Mouse (Mus musculus) lung, postnatal 0 days (tissue): ENCODE results near the gene Defb45. TPM values are rescaled to one million over a fixed set of nuclear protein-coding genes. Genes with fewer than 3 reads are reported as not detected.

Experiments
- ATAC-seq: fragments of 200-750 bp; cut with Nextera tagmentation; 2 replicates; pipeline ENCODE4 v1.8.0; 2017; ENCODE audit warnings: moderate library complexity
- DNase-seq: peaks from one replicate; pipeline ENCODE4 v3.0.0-alpha.2; 2016; ENCODE audit warnings: low spot score
- H3K27ac ChIP-seq: fragments of 300-500 bp; sonication (generic); 2 replicates; pipeline ENCODE4 v1.5.1; 2014; ENCODE audit warnings: antibody characterized with exemption, mild to moderate bottlenecking, low read length, mixed read lengths
- H3K27me3 ChIP-seq: fragments of 300-500 bp; sonication (generic); replicated peaks from 2 replicates; pipeline ENCODE4 v1.6.1; 2014; ENCODE audit warnings: low read length, mixed read lengths; ENCODE audit not compliant: insufficient read depth
- H3K36me3 ChIP-seq: fragments of 300-500 bp; sonication (generic); 2 replicates; pipeline ENCODE4 v1.6.1; 2014; ENCODE audit warnings: low read length, mixed read lengths; ENCODE audit not compliant: insufficient read depth
- H3K4me1 ChIP-seq: fragments of 300-500 bp; sonication (generic); 2 replicates; pipeline ENCODE4 v1.6.1; 2014; ENCODE audit warnings: antibody characterized with exemption, low read depth, low read length, mixed read lengths; ENCODE audit not compliant: insufficient read depth
- H3K4me2 ChIP-seq: fragments of 300-500 bp; sonication (generic); replicated peaks from 2 replicates; pipeline ENCODE4 v1.6.1; 2014; ENCODE audit warnings: low read depth, mild to moderate bottlenecking, low read length, moderate library complexity, mixed read lengths
- H3K4me3 ChIP-seq: fragments of 300-500 bp; sonication (generic); 2 replicates; pipeline ENCODE4 v1.5.1; 2014; ENCODE audit warnings: low read depth, low read length
- H3K9ac ChIP-seq: fragments of 300-500 bp; sonication (generic); replicated peaks from 2 replicates; pipeline ENCODE4 v1.6.1; 2014; ENCODE audit warnings: low read depth, mild to moderate bottlenecking
- H3K9me3 ChIP-seq: fragments of 300-500 bp; sonication (generic); 2 replicates; pipeline ENCODE4 v1.6.1; 2016; ENCODE audit warnings: low read length, mixed read lengths
- CTCF ChIP-seq: IDR thresholded peaks from 2 replicates; pipeline ENCODE4 v1.5.1; 2016; ENCODE audit warnings: antibody characterized with exemption, mild to moderate bottlenecking
- EP300 ChIP-seq: IDR thresholded peaks from 2 replicates; pipeline ENCODE4 v1.6.1; 2016; ENCODE audit warnings: antibody characterized with exemption, mild to moderate bottlenecking, control low read depth
- WGBS: fragments of 180-500 bp; shearing (Covaris S2); extraction: QIAGEN DNeasy Blood & Tissue Kit; methylation state at CpG from one replicate; pipeline ENCODE4 v1.1.7; 2014; 5-methylcytosine and 5-hydroxymethylcytosine counted together
- polyA plus RNA-seq: library from polyadenylated mRNA; unstranded; fragments of >200 nt; fragmentation: Nextera tagmentation; extraction: Ambion mirVana; gene quantifications from 2 replicates; pipeline ENCODE4 v1.2.1, GENCODE M21; 2015

The Defb45 gene
- polyA plus RNA-seq, 1 experiment from 2014 or later: not detected

- no peaks in the 10 kb centered on the region for H3K4me1 ChIP-seq
- ATAC-seq: no peak
- TF ChIP-seq CTCF (no peak), EP300 (no peak)
- no peak overlapping the region for H3K4me2 ChIP-seq
- no peaks in the 10 kb centered on the region for H3K9me3 ChIP-seq
- 47% methylated on average over 5 of the region's 5 CpGs for WGBS
- no peak overlapping the region for H3K4me3 ChIP-seq
- H3K27me3 ChIP-seq: no peaks in the 10 kb centered on the region
- H3K36me3 ChIP-seq: no peaks in the 10 kb centered on the region
- no peak for DNase-seq
- no peak overlapping the region for H3K9ac ChIP-seq
- H3K27ac ChIP-seq: no peak overlapping the region
Measured at GRCm38 (mm10) chr2:152548124-152548523, 51.1 kb downstream of the Defb45 start.

GRCm38 (mm10) chr2:152544691-152545090 is 54.5 kb downstream of the Defb45 start:
- no peaks in the 10 kb centered on the region for H3K27me3 ChIP-seq
- no peaks in the 10 kb centered on the region for H3K9me3 ChIP-seq
- TF ChIP-seq EP300 (no peak), CTCF (peak; percentile 74)
- no peak overlapping the region for H3K4me2 ChIP-seq
- 20% methylated on average over 4 of the region's 4 CpGs for WGBS
- H3K9ac ChIP-seq: no peak overlapping the region
- no peaks in the 10 kb centered on the region for H3K36me3 ChIP-seq
- ATAC-seq (peak; percentile 71), DNase-seq (peak; percentile 64)
- no peak overlapping the region for H3K4me3 ChIP-seq
- no peak overlapping the region for H3K27ac ChIP-seq
- H3K4me1 ChIP-seq: no peaks in the 10 kb centered on the region

- H3K36me3 ChIP-seq: no peaks in the 10 kb centered on the region
- no peak overlapping the region for H3K4me3 ChIP-seq
- ATAC-seq (no peak; the same call in 1 of the 2 replicates), DNase-seq (peak; percentile 39)
- no peak for TF ChIP-seq CTCF
- no peak for TF ChIP-seq EP300
- no peak overlapping the region for H3K9ac ChIP-seq
- H3K4me1 ChIP-seq: no peaks in the 10 kb centered on the region
- H3K9me3 ChIP-seq: no peaks in the 10 kb centered on the region
- no peaks in the 10 kb centered on the region for H3K27me3 ChIP-seq
- H3K27ac ChIP-seq: no peak overlapping the region
- 60% methylated on average over 4 of the region's 4 CpGs for WGBS
- no peak overlapping the region for H3K4me2 ChIP-seq
Measured at GRCm38 (mm10) chr2:152543478-152543877, 55.7 kb downstream of the Defb45 start.

Other genes with a start within 250 kb of the Defb45 start
- gene Nrsn2, start 222.8 kb downstream of the Defb45 start, polyA plus RNA-seq: not detected in 2 replicates
- gene Sox12, start 201.3 kb downstream of the Defb45 start, polyA plus RNA-seq: 3.5 and 3.9 TPM in 2 replicates
- 17.3 TPM in 2 replicates for gene Zcchc3, start 184.4 kb downstream of the Defb45 start, polyA plus RNA-seq
- gene 6820408C15Rik, start 183.8 kb downstream of the Defb45 start, polyA plus RNA-seq: 10.7 and 14.6 TPM in 2 replicates
- gene Defb23, start 134.8 kb downstream of the Defb45 start, polyA plus RNA-seq: not detected in 2 replicates
- gene Defb20, start 122.3 kb downstream of the Defb45 start, polyA plus RNA-seq: not detected in 2 replicates
- not detected in 2 replicates for gene Defb22, start 109.3 kb downstream of the Defb45 start, polyA plus RNA-seq
- gene Defb26, start 87.7 kb downstream of the Defb45 start, polyA plus RNA-seq: not detected in 2 replicates
- gene Defb28, start 81.1 kb downstream of the Defb45 start, polyA plus RNA-seq: not detected in 2 replicates
- gene Defb29, start 59.3 kb downstream of the Defb45 start, polyA plus RNA-seq: not detected in 2 replicates
- not detected in 2 replicates for gene Gm17416, start 30.1 kb downstream of the Defb45 start, polyA plus RNA-seq
- not detected in 2 replicates for gene Defb21, start 26.7 kb downstream of the Defb45 start, polyA plus RNA-seq
- 0.36 TPM in 1 of 2 replicates, not detected in the other for gene Defb19, start 19.1 kb downstream of the Defb45 start, polyA plus RNA-seq
- gene Defb36, start 4.9 kb upstream of the Defb45 start, polyA plus RNA-seq: not detected in 2 replicates
- 3.0 and 4.9 TPM in 2 replicates for gene Defb25, start 23.7 kb upstream of the Defb45 start, polyA plus RNA-seq
- 32.2 and 34.0 TPM in 2 replicates for gene Rem1, start 27.6 kb upstream of the Defb45 start, polyA plus RNA-seq
- 110 and 127 TPM in 2 replicates for gene H13, start 70.1 kb upstream of the Defb45 start, polyA plus RNA-seq
- gene Mcts2, start 87.6 kb upstream of the Defb45 start, polyA plus RNA-seq: 19.4 and 20.8 TPM in 2 replicates
- 214 and 218 TPM in 2 replicates for gene Id1, start 136.9 kb upstream of the Defb45 start, polyA plus RNA-seq
- 204 and 228 TPM in 2 replicates for gene Cox4i2, start 154.8 kb upstream of the Defb45 start, polyA plus RNA-seq
- gene Bcl2l1, start 232.3 kb upstream of the Defb45 start, polyA plus RNA-seq: 100 and 103 TPM in 2 replicates
- gene Tpx2, start 248.6 kb upstream of the Defb45 start, polyA plus RNA-seq: 3.1 and 5.7 TPM in 2 replicates